Mouse (Mus musculus) mouse embryonic stem cell (cell line): ENCODE results near the gene Prss21.
"Not testable (repeated sequence)": the region's sequence is repeated elsewhere in the genome, so short reads cannot be mapped to it uniquely, and the experiment has no call there.

Experiments used
- in situ Hi-C, 2 experiments: fragments of 300-500 bp; cut with MboI; formaldehyde crosslinking; loops; 1 replicate in 1 of 2; 3 replicates in 1 of 2; pipeline ENCODE4 v1.14.3; 2019 to 2020; ENCODE audit warnings: low sequenced_read_pairs in 2 of 2, low pct_unique_long_range_greater_than_20kb in 1 of 2, mixed read lengths in 1 of 2; ENCODE audit not compliant: unreplicated experiment in 1 of 2

Prss21 gene

DNA sequence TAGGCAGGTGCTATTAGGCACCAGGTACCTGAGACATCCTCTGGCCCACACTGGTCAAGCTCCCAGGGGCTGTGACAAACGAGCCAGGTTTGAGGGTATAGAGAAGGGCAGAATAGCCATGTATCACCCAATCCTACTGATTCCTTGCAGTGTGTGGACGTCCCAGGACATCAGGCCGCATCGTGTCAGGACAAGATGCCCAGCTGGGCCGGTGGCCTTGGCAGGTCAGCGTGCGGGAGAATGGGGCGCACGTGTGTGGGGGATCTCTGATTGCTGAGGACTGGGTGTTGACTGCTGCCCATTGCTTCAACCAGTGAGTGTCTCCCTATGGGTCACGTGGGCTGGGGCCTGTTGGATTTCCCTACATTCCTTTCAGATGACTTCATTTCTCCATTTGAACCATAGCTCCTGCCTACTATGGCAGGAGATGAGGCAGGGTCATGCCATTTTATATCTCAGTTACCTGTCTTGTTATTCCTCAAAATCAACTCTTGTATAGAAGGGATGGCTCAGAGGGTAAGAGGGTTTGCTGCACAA is 13.6 kb upstream of the Prss21 start:
- in situ Hi-C loops = loop anchor here in 1 of 2 experiments (25.0 kb wide), 1 partner anchor 433 kb away; no protein-coding TSS in a partner anchor

DNA sequence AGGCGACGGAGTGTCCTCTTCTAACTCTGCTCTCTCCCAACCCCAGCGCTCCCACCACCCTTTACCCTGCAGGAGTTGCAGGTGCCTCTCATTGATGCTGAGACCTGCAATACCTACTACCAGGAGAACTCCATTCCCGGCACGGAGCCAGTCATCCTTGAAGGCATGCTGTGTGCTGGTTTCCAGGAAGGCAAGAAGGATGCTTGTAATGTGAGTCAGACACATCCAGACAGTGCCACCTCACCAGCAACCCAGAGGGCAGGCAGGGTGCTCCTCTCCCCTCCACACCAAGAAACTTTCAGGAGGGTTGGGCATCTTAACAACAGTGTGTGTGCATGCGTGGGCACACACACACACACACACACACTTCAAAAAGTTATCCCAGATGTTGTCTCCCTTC is 10.7 kb upstream of the Prss21 start:
- in situ Hi-C loops = loop anchor here (5.0 to 25.0 kb wide), 3 partner anchors 100 to 430 kb away; partner anchors contain the start of gene Sbpl (in 1 of the 2)

DNA sequence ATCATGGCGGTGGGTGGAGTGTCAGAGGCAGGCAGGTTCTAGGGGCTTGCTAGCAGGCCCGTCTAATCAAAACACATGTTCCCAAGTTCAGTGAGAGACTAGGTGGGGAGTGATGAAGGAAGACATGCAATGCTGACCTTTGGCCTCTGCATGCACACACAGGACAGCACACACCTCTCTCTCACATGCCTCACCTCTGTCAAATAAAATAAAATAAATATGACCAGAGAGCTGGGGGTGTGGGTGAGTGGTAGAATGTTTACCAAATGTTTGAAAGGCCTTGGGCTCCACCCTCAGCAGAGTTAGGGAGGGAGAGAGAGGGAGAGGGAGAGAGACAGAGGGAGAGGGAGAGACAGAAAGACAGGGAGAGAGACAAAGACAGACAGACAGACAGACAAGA is 9.9 kb upstream of the Prss21 start:
- in situ Hi-C loops = loop anchor here (5.0 to 25.0 kb wide), 3 partner anchors 99 to 429 kb away; partner anchors contain the start of gene Sbpl (in 1 of the 2)

DNA sequence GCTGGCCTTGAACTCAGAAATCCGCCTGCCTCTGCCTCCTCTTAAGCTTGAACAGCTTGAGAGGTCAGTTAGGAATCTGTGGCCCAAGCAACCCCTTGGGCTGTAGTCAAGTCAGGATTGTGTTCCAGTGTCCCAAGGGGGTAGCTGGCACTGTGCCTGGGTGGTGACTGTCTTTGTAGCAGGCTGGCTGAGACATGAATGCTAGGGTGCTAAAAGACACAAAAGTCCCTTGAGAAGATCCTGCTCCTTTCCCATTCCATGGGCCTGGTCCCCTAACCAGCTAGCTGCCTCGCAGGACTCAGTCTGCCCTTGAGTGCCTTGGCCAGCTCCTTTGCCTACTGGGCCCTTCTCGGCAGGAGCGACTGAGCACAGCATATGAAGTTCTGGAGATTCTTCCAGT is 4.9 kb upstream of the Prss21 start:
- in situ Hi-C loops = loop anchor here in 1 of 2 experiments (25.0 kb wide), 1 partner anchor 424 kb away; no protein-coding TSS in a partner anchor

DNA sequence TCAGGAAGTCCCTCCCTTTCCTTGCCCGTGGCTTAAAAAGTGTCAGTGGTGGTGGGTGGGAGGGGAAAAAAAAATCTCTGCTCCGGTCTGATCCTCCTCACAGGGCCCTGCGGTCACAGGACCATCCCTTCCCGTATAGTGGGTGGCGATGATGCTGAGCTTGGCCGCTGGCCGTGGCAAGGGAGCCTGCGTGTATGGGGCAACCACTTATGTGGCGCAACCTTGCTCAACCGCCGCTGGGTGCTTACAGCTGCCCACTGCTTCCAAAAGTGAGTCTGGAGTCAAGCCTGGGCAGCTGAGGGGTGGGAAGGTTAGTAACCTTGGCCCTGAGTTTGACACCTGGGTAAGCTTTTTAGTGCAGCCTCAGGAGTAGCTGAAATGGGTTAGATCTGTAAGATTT is 657 bp downstream of the Prss21 start:
- in situ Hi-C loops = loop anchor here in 1 of 2 experiments (25.0 kb wide), 1 partner anchor 419 kb away; no protein-coding TSS in a partner anchor

DNA sequence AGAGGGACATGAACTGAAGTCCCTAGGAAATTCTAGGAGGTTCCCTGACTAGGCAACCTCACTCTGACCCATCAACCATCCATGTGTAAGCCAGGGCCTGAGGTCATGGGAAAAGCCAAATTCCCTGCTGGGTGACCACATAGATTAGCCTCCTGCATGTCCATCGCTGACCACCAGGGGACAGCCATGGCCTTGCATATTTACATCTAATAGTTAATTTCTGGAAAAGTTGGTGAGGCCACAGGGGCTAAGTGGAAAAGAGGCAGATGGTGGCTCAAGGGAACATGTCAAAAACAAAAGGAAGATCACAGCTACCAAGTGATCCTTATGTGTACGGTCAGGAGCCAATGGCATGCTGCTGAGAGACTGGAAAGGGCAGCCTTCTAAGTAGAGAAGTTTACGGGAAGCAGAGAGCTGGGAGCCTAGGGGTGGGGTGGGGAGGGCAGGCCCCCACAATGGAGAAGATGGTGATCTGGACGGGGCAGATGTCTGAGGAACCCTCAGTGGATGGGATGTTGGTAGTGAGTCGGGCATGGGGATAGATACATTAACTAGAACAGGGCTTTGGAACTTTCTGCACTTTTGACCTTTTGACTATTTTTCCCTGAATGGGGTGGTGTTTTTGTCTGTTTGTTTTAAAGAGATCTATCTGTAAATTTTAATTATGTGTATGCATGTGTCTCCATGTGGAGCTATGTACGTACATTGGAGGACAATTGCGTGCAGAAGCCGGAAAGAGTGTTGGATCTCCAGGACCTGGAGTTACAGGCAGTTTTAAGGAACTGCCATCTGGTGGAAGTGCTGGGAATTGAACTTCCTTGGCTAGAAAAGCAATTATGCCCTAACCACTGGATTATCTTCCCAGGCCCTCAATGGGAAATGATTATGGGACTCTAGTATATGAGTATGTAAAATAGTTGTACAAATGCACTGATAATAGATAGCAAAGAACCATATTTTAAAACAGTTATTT is 6.3 kb downstream of the Prss21 start:
- in situ Hi-C loops = loop anchor here in 1 of 2 experiments (25.0 kb wide), 1 partner anchor 413 kb away; no protein-coding TSS in a partner anchor

DNA sequence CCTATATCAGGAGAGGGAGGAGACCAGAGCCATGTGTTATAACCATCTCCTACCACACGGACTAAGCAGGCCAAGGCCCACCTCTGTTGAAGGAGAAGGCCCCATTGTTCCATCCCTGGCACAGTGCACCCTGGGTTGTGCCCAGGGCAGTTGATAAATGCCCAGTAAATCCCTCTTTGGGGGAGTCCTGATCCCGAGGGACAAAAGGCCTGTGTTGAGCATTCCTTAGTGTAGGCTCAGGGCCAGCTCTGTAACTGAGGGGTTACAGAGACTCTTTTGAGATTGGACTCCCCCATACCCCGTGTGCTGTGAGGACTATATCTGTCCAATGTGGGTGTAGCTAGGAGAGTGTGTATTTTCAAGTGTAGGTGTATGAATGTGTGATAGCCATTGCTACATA is 8.9 kb downstream of the Prss21 start:
- in situ Hi-C loops = no loop called here

DNA sequence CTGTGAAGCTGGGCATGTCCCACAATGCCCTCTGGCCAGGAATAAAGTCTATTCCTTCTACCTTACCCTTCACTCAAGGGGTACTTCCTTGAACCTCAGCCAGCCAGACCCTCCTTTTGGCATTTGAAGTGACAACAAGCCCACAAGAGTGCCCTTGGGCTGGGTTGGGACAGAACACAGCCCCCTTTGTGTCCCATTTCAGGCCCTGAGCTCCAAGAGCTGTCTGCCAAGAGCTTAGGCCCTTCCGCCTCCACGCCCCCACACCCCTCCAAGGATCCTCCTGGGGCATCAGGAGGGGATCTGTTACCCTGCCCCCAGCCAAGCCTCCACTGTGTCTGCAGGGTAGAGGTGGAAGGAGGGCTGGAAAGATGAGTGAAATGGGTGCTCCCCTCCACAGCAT is 9.3 kb downstream of the Prss21 start:
- in situ Hi-C loops = no loop called here

DNA sequence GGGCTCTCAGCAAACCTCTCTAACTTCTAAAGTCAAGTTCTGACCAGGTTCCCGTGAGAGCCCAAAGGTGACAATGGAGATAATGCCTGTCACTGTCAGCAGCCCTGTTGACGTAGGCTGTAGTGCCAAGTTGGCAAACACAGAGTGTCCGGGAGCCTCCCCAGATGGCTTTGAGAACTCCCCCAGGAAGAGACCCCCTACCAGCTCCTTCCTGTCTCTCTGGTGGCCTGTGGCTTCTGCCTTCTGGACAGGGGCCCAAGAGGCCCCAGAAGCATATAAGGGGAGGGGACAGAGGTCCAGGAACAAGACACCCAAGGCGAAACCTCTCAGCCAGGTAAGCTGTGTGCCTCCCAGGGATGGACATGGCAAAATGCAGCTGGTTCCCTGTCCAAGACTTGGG is 12.7 kb downstream of the Prss21 start, which contains the start of the genes Dcpp1 and Dcpp2:
Gene Dcpp1 (plus strand): TSS at position 301 of the 400 bp plus-strand sequence.
Gene Dcpp2 (plus strand): TSS at position 305 of the 400 bp plus-strand sequence.
- in situ Hi-C loops = not testable (repeated sequence)

DNA sequence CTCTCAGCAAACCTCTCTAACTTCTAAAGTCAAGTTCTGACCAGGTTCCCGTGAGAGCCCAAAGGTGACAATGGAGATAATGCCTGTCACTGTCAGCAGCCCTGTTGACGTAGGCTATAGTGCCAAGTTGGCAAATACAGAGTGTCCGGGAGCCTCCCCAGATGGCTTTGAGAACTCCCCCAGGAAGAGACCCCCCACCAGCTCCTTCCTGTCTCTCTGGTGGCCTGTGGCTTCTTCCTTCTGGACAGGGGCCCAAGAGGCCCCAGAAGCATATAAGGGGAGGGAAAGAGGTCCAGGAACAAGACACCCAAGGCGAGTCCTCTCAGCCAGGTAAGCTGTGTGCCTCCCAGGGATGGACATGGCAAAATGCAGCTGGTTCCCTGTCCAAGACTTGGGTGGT is 49.3 kb downstream of the Prss21 start, which contains the start of gene Dcpp3:
Gene Dcpp3 (plus strand): TSS at position 301 of the 400 bp plus-strand sequence.
- in situ Hi-C loops = loop anchor here in 1 of 2 experiments (25.0 kb wide), 1 partner anchor 370 kb away; no protein-coding TSS in a partner anchor
